ENCODE assay signal across 8 mouse cellular contexts in genomic region chr9:118705381-118706074, GRCm38 (mm10).
A peak's percentile ranks its signal among the peaks of the same experiment; 100 is the strongest.
DNase-seq lines count a peak whose midpoint lies in the region; ATAC-seq and TF ChIP-seq lines count a peak whose summit lies in the region.

No protein-coding gene starts in this region.

- H3K27ac ChIP-seq in limb, embryonic 10.5 days, result peak overlapping the region; percentile 30; the same call in 1 of the 2 replicates
- no peak overlapping the region for H3K27ac ChIP-seq in hindbrain, postnatal 0 days
- H3K27ac ChIP-seq in heart, embryonic 11.5 days (ENCODE audit: low read depth, low read length), result no peak overlapping the region

- peaks cover 25% of the 10 kb centered on the region for H3K36me3 ChIP-seq in limb, embryonic 10.5 days
- no peaks in the 10 kb centered on the region for H3K36me3 ChIP-seq in hindbrain, postnatal 0 days (ENCODE audit: insufficient read depth, low read length)
- 0 out of 2 replicates have a peak, but pooled peaks cover 3% of the 10 kb centered on the region for H3K36me3 ChIP-seq in heart, embryonic 11.5 days (ENCODE audit: control insufficient read depth, insufficient read depth, low read length)

- DNase-seq in lung, adult 18-20 months, result peak; percentile 47 to 71
- DNase-seq in lung, postnatal 14 days, result no peak
- DNase-seq in embryo, embryonic 11 days, result peak; percentile 45
- DNase-seq in limb, embryonic 10.5 days (ENCODE audit: low spot score), result peak; percentile 56
- peak; percentile 70 for DNase-seq in thymus, postnatal 0 days (ENCODE audit: low spot score)
- no peak for DNase-seq in hindbrain, postnatal 0 days (ENCODE audit: low spot score)
- no peak for DNase-seq in urinary bladder, adult 2 months (ENCODE audit: low spot score)

- H3K9ac ChIP-seq in hindbrain, postnatal 0 days (replicated peaks; ENCODE audit: low read length), result no peak overlapping the region
- H3K9ac ChIP-seq in heart, embryonic 11.5 days (ENCODE audit: low read depth, low read length), result no peak overlapping the region

- no peak for ATAC-seq in hindbrain, postnatal 0 days
- no peak for ATAC-seq in heart, embryonic 11.5 days (replicated peaks; ENCODE audit: insufficient number of reproducible peaks, low FRiP score, low TSS enrichment)

- WGBS in limb, embryonic 10.5 days, result 61% methylated on average over 14 of the region's 14 CpGs
- 61% methylated on average over 14 of the region's 14 CpGs for WGBS in hindbrain, postnatal 0 days
- WGBS in heart, embryonic 11.5 days (ENCODE audit: insufficient replicate concordance), result 37% methylated on average over 14 of the region's 14 CpGs

- H3K4me2 ChIP-seq in hindbrain, postnatal 0 days (ENCODE audit: low read depth, low read length), result no peak overlapping the region
- no peak overlapping the region for H3K4me2 ChIP-seq in heart, embryonic 11.5 days

- peaks cover 42% of the 10 kb centered on the region for H3K4me1 ChIP-seq in limb, embryonic 10.5 days
- no peaks in the 10 kb centered on the region for H3K4me1 ChIP-seq in hindbrain, postnatal 0 days (ENCODE audit: insufficient read depth, low read length)
- H3K4me1 ChIP-seq in heart, embryonic 11.5 days (ENCODE audit: control insufficient read depth, insufficient read depth, low read length), result peaks cover 15% of the 10 kb centered on the region

- H3K4me3 ChIP-seq in limb, embryonic 10.5 days, result no peak overlapping the region
- no peak overlapping the region for H3K4me3 ChIP-seq in hindbrain, postnatal 0 days (ENCODE audit: low read length)
- no peak overlapping the region for H3K4me3 ChIP-seq in heart, embryonic 11.5 days (ENCODE audit: low read depth, low read length)

- no peaks in the 10 kb centered on the region for H3K9me3 ChIP-seq in limb, embryonic 10.5 days (replicated peaks)
- no peaks in the 10 kb centered on the region for H3K9me3 ChIP-seq in hindbrain, postnatal 0 days (ENCODE audit: low read length)
- H3K9me3 ChIP-seq in heart, embryonic 11.5 days (replicated peaks; ENCODE audit: control insufficient read depth, low read length), result no peaks in the 10 kb centered on the region

- H3K27me3 ChIP-seq in limb, embryonic 10.5 days (ENCODE audit: low read depth, poor library complexity, severe bottlenecking), result no peaks in the 10 kb centered on the region
- H3K27me3 ChIP-seq in hindbrain, postnatal 0 days (ENCODE audit: insufficient read depth, low read length), result no peaks in the 10 kb centered on the region
- no peaks in the 10 kb centered on the region for H3K27me3 ChIP-seq in heart, embryonic 11.5 days (ENCODE audit: control insufficient read depth, insufficient read depth, low read length)

- no peak for TF ChIP-seq CTCF in hindbrain, postnatal 0 days (IDR thresholded peaks at IDR 0.05; ENCODE audit: low read depth)

Comparison
In these comparisons a context has a peak if more than half of its experiments do, and no peak if none do; other contexts are left out.
1. DNase-seq: peak in lung, adult 18-20 months (2 of 2), embryo, embryonic 11 days (single experiment), limb, embryonic 10.5 days (single experiment) and thymus, postnatal 0 days (single experiment); none in lung, postnatal 14 days (single experiment), hindbrain, postnatal 0 days (single experiment) and urinary bladder, adult 2 months (single experiment).